Mouse (Mus musculus): Measurements from ENCODE around the gene 4930442H23Rik.

The 4930442H23Rik gene

GRCm38 (mm10) chr10:81134181-81134587 lies 49.5 kb downstream of the 4930442H23Rik start:
- CTCF ChIA-PET: interaction anchor here (0.5 kb wide), 1 partner anchor 329 kb away, joined by 3 read pairs; the partner anchor contains the start of gene Amh
